Mouse (Mus musculus) ZHBTc4 (cell line): Measurements from ENCODE around the gene Elp4.

ENCODE experiments used
- DNase-seq: peaks from one replicate; pipeline ENCODE4 v3.0.0-alpha.2; 2011; ENCODE audit warnings: low read depth, low spot score

Elp4 gene

GRCm38 (mm10) chr2:105805210-105805609 lies 99.2 kb downstream of the Elp4 start:
- no peak for DNase-seq

GRCm38 (mm10) chr2:105804506-105804905 lies 99.9 kb downstream of the Elp4 start:
- no peak for DNase-seq

- DNase-seq, result no peak
Measured at GRCm38 (mm10) chr2:105803427-105803826, 100.9 kb downstream of the Elp4 start.

- DNase-seq, result no peak
Measured at GRCm38 (mm10) chr2:105802902-105803301, 101.5 kb downstream of the Elp4 start.

- no peak for DNase-seq
Measured at GRCm38 (mm10) chr2:105801536-105801935, 102.8 kb downstream of the Elp4 start.

GRCm38 (mm10) chr2:105800694-105801093 lies 103.7 kb downstream of the Elp4 start:
- no peak for DNase-seq

GRCm38 (mm10) chr2:105799840-105800239 lies 104.5 kb downstream of the Elp4 start:
- peak; percentile 59 for DNase-seq

GRCm38 (mm10) chr2:105797842-105798241 lies 106.5 kb downstream of the Elp4 start:
- no peak for DNase-seq

GRCm38 (mm10) chr2:105796101-105796500 lies 108.3 kb downstream of the Elp4 start:
- DNase-seq, result peak; percentile 16

- no peak for DNase-seq
Measured at GRCm38 (mm10) chr2:105792339-105793120, 111.8 kb downstream of the Elp4 start.

- no peak for DNase-seq
Measured at GRCm38 (mm10) chr2:105789936-105790335, 114.4 kb downstream of the Elp4 start.

GRCm38 (mm10) chr2:105787726-105788125 lies 116.6 kb downstream of the Elp4 start:
- no peak for DNase-seq

GRCm38 (mm10) chr2:105786986-105787385 lies 117.4 kb downstream of the Elp4 start:
- no peak for DNase-seq

- DNase-seq, result no peak
Measured at GRCm38 (mm10) chr2:105782885-105783284, 121.5 kb downstream of the Elp4 start.

- DNase-seq, result no peak
Measured at GRCm38 (mm10) chr2:105780739-105781138, 123.6 kb downstream of the Elp4 start.

- DNase-seq, result no peak
Measured at GRCm38 (mm10) chr2:105779320-105779891, 125.0 kb downstream of the Elp4 start.

GRCm38 (mm10) chr2:105771314-105771713 lies 133.1 kb downstream of the Elp4 start:
- DNase-seq, result no peak

GRCm38 (mm10) chr2:105769747-105770328 lies 134.5 kb downstream of the Elp4 start:
- DNase-seq, result no peak

- no peak for DNase-seq
Measured at GRCm38 (mm10) chr2:105753512-105753911, 150.9 kb downstream of the Elp4 start.

GRCm38 (mm10) chr2:105749111-105749510 lies 155.3 kb downstream of the Elp4 start:
- DNase-seq, result no peak

- no peak for DNase-seq
Measured at GRCm38 (mm10) chr2:105746896-105747295, 157.5 kb downstream of the Elp4 start.

- no peak for DNase-seq
Measured at GRCm38 (mm10) chr2:105736166-105736565, 168.2 kb downstream of the Elp4 start.

GRCm38 (mm10) chr2:105730704-105731103 lies 173.7 kb downstream of the Elp4 start:
- no peak for DNase-seq
